Mouse (Mus musculus): Measurements from ENCODE around the gene Gstm6. TPM values are rescaled to one million over a fixed set of nuclear protein-coding genes. Genes with fewer than 3 reads are reported as not detected.
"Not testable (repeated sequence)": the region's sequence is repeated elsewhere in the genome, so short reads cannot be mapped to it uniquely, and the experiment has no call there.

Gene Gstm6
- polyA plus RNA-seq, 1 experiment from 2014 or later, result 17.9 TPM

GRCm38 (mm10) chr3:107953328-107953755 is 9.8 kb upstream of the Gstm6 start:
- H3K4me2 ChIP-seq (ENCODE audit: low read depth, low read length), result no peak overlapping the region
- H3K36me3 ChIP-seq (ENCODE audit: control insufficient read depth, insufficient read depth, low read length), result no peaks in the 10 kb centered on the region
- ATAC-seq, result peak; percentile 68; the same call in 1 of the 2 replicates
- no peak overlapping the region for H3K27ac ChIP-seq (ENCODE audit: low read length)
- no peaks in the 10 kb centered on the region for H3K27me3 ChIP-seq (replicated peaks; ENCODE audit: control insufficient read depth, insufficient read depth, low read length)
- no peaks in the 10 kb centered on the region for H3K9me3 ChIP-seq (ENCODE audit: control insufficient read depth, low read length)
- no peak overlapping the region for H3K9ac ChIP-seq (ENCODE audit: low read depth, low read length)
- peaks cover 5% of the 10 kb centered on the region; the same call in 1 of the 2 replicates for H3K4me1 ChIP-seq (ENCODE audit: control insufficient read depth, insufficient read depth, low read length)
- no peak overlapping the region for H3K4me3 ChIP-seq (ENCODE audit: low read length)
- 28% methylated on average over 6 of the region's 6 CpGs for WGBS

GRCm38 (mm10) chr3:107950531-107950930 is 7.0 kb upstream of the Gstm6 start:
- no peak overlapping the region for H3K9ac ChIP-seq (ENCODE audit: low read depth, low read length)
- H3K36me3 ChIP-seq (ENCODE audit: control insufficient read depth, insufficient read depth, low read length), result no peaks in the 10 kb centered on the region
- H3K4me2 ChIP-seq (ENCODE audit: low read depth, low read length), result no peak overlapping the region
- no peaks in the 10 kb centered on the region for H3K9me3 ChIP-seq (ENCODE audit: control insufficient read depth, low read length)
- WGBS, result 80% methylated on average over 11 of the region's 11 CpGs
- H3K27me3 ChIP-seq (replicated peaks; ENCODE audit: control insufficient read depth, insufficient read depth, low read length), result no peaks in the 10 kb centered on the region
- H3K27ac ChIP-seq (ENCODE audit: low read length), result no peak overlapping the region
- no peak overlapping the region for H3K4me3 ChIP-seq (ENCODE audit: low read length)
- peaks cover 5% of the 10 kb centered on the region; the same call in 1 of the 2 replicates for H3K4me1 ChIP-seq (ENCODE audit: control insufficient read depth, insufficient read depth, low read length)
- ATAC-seq, result no peak

- H3K27ac ChIP-seq (ENCODE audit: low read length); H3K36me3 ChIP-seq (ENCODE audit: control insufficient read depth, insufficient read depth, low read length); H3K4me3 ChIP-seq (ENCODE audit: low read length); H3K27me3 ChIP-seq (replicated peaks; ENCODE audit: control insufficient read depth, insufficient read depth, low read length); H3K9ac ChIP-seq (ENCODE audit: low read depth, low read length); H3K9me3 ChIP-seq (ENCODE audit: control insufficient read depth, low read length); ATAC-seq; H3K4me1 ChIP-seq (ENCODE audit: control insufficient read depth, insufficient read depth, low read length); H3K4me2 ChIP-seq (ENCODE audit: low read depth, low read length): not testable (repeated sequence)
- WGBS, result 86% methylated on average over 1 of the region's 1 CpGs
These were observed 5.9 kb upstream of the Gstm6 start for GRCm38 (mm10) chr3:107949461-107949860.

- H3K4me2 ChIP-seq (ENCODE audit: low read depth, low read length), result no peak overlapping the region
- H3K9ac ChIP-seq (ENCODE audit: low read depth, low read length), result no peak overlapping the region
- 62% methylated on average over 4 of the region's 4 CpGs for WGBS
- no peaks in the 10 kb centered on the region for H3K9me3 ChIP-seq (ENCODE audit: control insufficient read depth, low read length)
- no peak overlapping the region for H3K4me3 ChIP-seq (ENCODE audit: low read length)
- no peak for ATAC-seq
- no peaks in the 10 kb centered on the region for H3K27me3 ChIP-seq (replicated peaks; ENCODE audit: control insufficient read depth, insufficient read depth, low read length)
- no peaks in the 10 kb centered on the region for H3K4me1 ChIP-seq (ENCODE audit: control insufficient read depth, insufficient read depth, low read length)
- no peak overlapping the region for H3K27ac ChIP-seq (ENCODE audit: low read length)
- H3K36me3 ChIP-seq (ENCODE audit: control insufficient read depth, insufficient read depth, low read length), result no peaks in the 10 kb centered on the region
These were observed 2.2 kb upstream of the Gstm6 start for GRCm38 (mm10) chr3:107945729-107946128.

GRCm38 (mm10) chr3:107941261-107941660 is 2.3 kb downstream of the Gstm6 start:
- no peaks in the 10 kb centered on the region for H3K27me3 ChIP-seq (replicated peaks; ENCODE audit: control insufficient read depth, insufficient read depth, low read length)
- no peaks in the 10 kb centered on the region for H3K9me3 ChIP-seq (ENCODE audit: control insufficient read depth, low read length)
- no peak overlapping the region for H3K9ac ChIP-seq (ENCODE audit: low read depth, low read length)
- no peak overlapping the region for H3K4me2 ChIP-seq (ENCODE audit: low read depth, low read length)
- no peaks in the 10 kb centered on the region for H3K36me3 ChIP-seq (ENCODE audit: control insufficient read depth, insufficient read depth, low read length)
- 84% methylated on average over 4 of the region's 4 CpGs for WGBS
- H3K4me3 ChIP-seq (ENCODE audit: low read length), result no peak overlapping the region
- H3K4me1 ChIP-seq (ENCODE audit: control insufficient read depth, insufficient read depth, low read length), result no peaks in the 10 kb centered on the region
- ATAC-seq, result no peak
- H3K27ac ChIP-seq (ENCODE audit: low read length), result no peak overlapping the region

GRCm38 (mm10) chr3:107940524-107940923 is 3.0 kb downstream of the Gstm6 start:
- no peak overlapping the region for H3K27ac ChIP-seq (ENCODE audit: low read length)
- no peak overlapping the region for H3K4me3 ChIP-seq (ENCODE audit: low read length)
- H3K9me3 ChIP-seq (ENCODE audit: control insufficient read depth, low read length), result no peaks in the 10 kb centered on the region
- no peak overlapping the region for H3K9ac ChIP-seq (ENCODE audit: low read depth, low read length)
- no peaks in the 10 kb centered on the region for H3K27me3 ChIP-seq (replicated peaks; ENCODE audit: control insufficient read depth, insufficient read depth, low read length)
- no peak overlapping the region for H3K4me2 ChIP-seq (ENCODE audit: low read depth, low read length)
- no peaks in the 10 kb centered on the region for H3K4me1 ChIP-seq (ENCODE audit: control insufficient read depth, insufficient read depth, low read length)
- ATAC-seq, result no peak
- WGBS, result 65% methylated on average over 7 of the region's 7 CpGs
- no peaks in the 10 kb centered on the region for H3K36me3 ChIP-seq (ENCODE audit: control insufficient read depth, insufficient read depth, low read length)

- H3K27ac ChIP-seq (ENCODE audit: low read length), result no peak overlapping the region
- WGBS, result 73% methylated on average over 4 of the region's 4 CpGs
- H3K4me3 ChIP-seq (ENCODE audit: low read length), result no peak overlapping the region
- no peak overlapping the region for H3K9ac ChIP-seq (ENCODE audit: low read depth, low read length)
- ATAC-seq, result no peak
- no peaks in the 10 kb centered on the region for H3K27me3 ChIP-seq (replicated peaks; ENCODE audit: control insufficient read depth, insufficient read depth, low read length)
- no peaks in the 10 kb centered on the region for H3K36me3 ChIP-seq (ENCODE audit: control insufficient read depth, insufficient read depth, low read length)
- H3K4me1 ChIP-seq (ENCODE audit: control insufficient read depth, insufficient read depth, low read length), result no peaks in the 10 kb centered on the region
- no peaks in the 10 kb centered on the region for H3K9me3 ChIP-seq (ENCODE audit: control insufficient read depth, low read length)
- H3K4me2 ChIP-seq (ENCODE audit: low read depth, low read length), result no peak overlapping the region
These were observed 3.7 kb downstream of the Gstm6 start for GRCm38 (mm10) chr3:107939830-107940229.

GRCm38 (mm10) chr3:107939403-107939802 is 4.1 kb downstream of the Gstm6 start:
- H3K27ac ChIP-seq (ENCODE audit: low read length), result no peak overlapping the region
- H3K27me3 ChIP-seq (replicated peaks; ENCODE audit: control insufficient read depth, insufficient read depth, low read length), result no peaks in the 10 kb centered on the region
- H3K4me3 ChIP-seq (ENCODE audit: low read length), result no peak overlapping the region
- H3K4me1 ChIP-seq (ENCODE audit: control insufficient read depth, insufficient read depth, low read length), result no peaks in the 10 kb centered on the region
- H3K4me2 ChIP-seq (ENCODE audit: low read depth, low read length), result no peak overlapping the region
- WGBS, result 43% methylated on average over 3 of the region's 3 CpGs
- H3K36me3 ChIP-seq (ENCODE audit: control insufficient read depth, insufficient read depth, low read length), result no peaks in the 10 kb centered on the region
- ATAC-seq, result peak; percentile 30
- H3K9ac ChIP-seq (ENCODE audit: low read depth, low read length), result no peak overlapping the region
- no peaks in the 10 kb centered on the region for H3K9me3 ChIP-seq (ENCODE audit: control insufficient read depth, low read length)

GRCm38 (mm10) chr3:107935888-107936287 is 7.7 kb downstream of the Gstm6 start:
- 0 out of 2 replicates have a peak, but pooled peaks cover 4% of the 10 kb centered on the region for H3K4me1 ChIP-seq (ENCODE audit: control insufficient read depth, insufficient read depth, low read length)
- H3K27me3 ChIP-seq (replicated peaks; ENCODE audit: control insufficient read depth, insufficient read depth, low read length), result no peaks in the 10 kb centered on the region
- no peak overlapping the region for H3K27ac ChIP-seq (ENCODE audit: low read length)
- ATAC-seq, result no peak
- no peaks in the 10 kb centered on the region for H3K36me3 ChIP-seq (ENCODE audit: control insufficient read depth, insufficient read depth, low read length)
- H3K4me2 ChIP-seq (ENCODE audit: low read depth, low read length), result no peak overlapping the region
- WGBS, result 45% methylated on average over 3 of the region's 3 CpGs
- no peaks in the 10 kb centered on the region for H3K9me3 ChIP-seq (ENCODE audit: control insufficient read depth, low read length)
- H3K4me3 ChIP-seq (ENCODE audit: low read length), result no peak overlapping the region
- no peak overlapping the region for H3K9ac ChIP-seq (ENCODE audit: low read depth, low read length)

- H3K36me3 ChIP-seq (ENCODE audit: control insufficient read depth, insufficient read depth, low read length), result no peaks in the 10 kb centered on the region
- no peak overlapping the region for H3K27ac ChIP-seq (ENCODE audit: low read length)
- no peak overlapping the region for H3K9ac ChIP-seq (ENCODE audit: low read depth, low read length)
- H3K4me3 ChIP-seq (ENCODE audit: low read length), result no peak overlapping the region
- ATAC-seq, result no peak
- no peak overlapping the region for H3K4me2 ChIP-seq (ENCODE audit: low read depth, low read length)
- H3K27me3 ChIP-seq (replicated peaks; ENCODE audit: control insufficient read depth, insufficient read depth, low read length), result no peaks in the 10 kb centered on the region
- H3K9me3 ChIP-seq (ENCODE audit: control insufficient read depth, low read length), result no peaks in the 10 kb centered on the region
- H3K4me1 ChIP-seq (ENCODE audit: control insufficient read depth, insufficient read depth, low read length), result 0 out of 2 replicates have a peak, but pooled peaks cover 4% of the 10 kb centered on the region
- WGBS, result 88% methylated on average over 3 of the region's 3 CpGs
These were observed 8.3 kb downstream of the Gstm6 start for GRCm38 (mm10) chr3:107935268-107935667.
